Mouse (Mus musculus): ENCODE measurements at regions not wholly inside any gene's neighbourhood (a gene's known extent, or its start where the extent isn't known, plus 50 kb on each side); places are given as distances from the start of the nearest gene placed in this dataset.

DNA sequence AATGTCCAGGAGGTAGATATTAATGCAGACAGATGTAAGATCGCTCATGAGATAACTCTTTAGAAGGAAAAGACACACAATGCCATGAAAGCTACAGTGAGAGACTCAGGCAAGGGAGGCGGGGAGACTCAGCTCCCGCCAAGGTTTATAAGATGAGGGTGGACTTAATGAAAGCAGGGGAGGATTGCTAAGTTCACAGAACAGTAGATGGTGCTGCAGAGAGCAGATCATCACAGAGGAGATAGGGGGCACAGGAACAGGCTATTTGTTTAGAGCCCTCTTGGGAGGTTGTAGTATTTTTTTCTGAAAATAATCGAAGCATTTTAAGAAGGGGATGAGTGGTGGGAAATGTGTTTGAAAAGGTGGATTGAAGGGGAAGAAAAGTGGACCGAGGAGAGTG is 144.6 kb upstream of the Nlrp1b start:
- TF ChIP-seq EP300 (IDR thresholded peaks at IDR 0.05; ENCODE audit: low read depth) = no peak
- no peak for TF ChIP-seq CTCF (IDR thresholded peaks at IDR 0.05; ENCODE audit: low read depth)
